28 mouse cellular contexts compared by ENCODE assay signal in genomic region chr19:14181661-14182415, GRCm38 (mm10).
DNase-seq lines count a peak whose midpoint lies in the region; ATAC-seq lines count a peak whose summit lies in the region.
"Had no signal": no experiment of that assay in that cellular context is flagged by ENCODE, and none has a peak within 500 bp of the region (broad histone marks: within the 10 kb centered on the region; RNA-seq: fewer than 3 reads in every experiment).

No protein-coding gene starts in this region.

- WGBS in heart, embryonic 12.5 days: 40% methylated on average over 6 of the region's 6 CpGs
- WGBS in lung, embryonic 16.5 days: 57% methylated on average over 6 of the region's 6 CpGs

- peaks cover 34% of the 10 kb centered on the region for H3K27me3 ChIP-seq in heart, embryonic 12.5 days (replicated peaks)
- H3K27me3 ChIP-seq in lung, embryonic 16.5 days (ENCODE audit: control insufficient read depth, insufficient read depth, low read depth, low read length): no peaks in the 10 kb centered on the region
- H3K27me3 ChIP-seq: embryonic facial prominence, embryonic 12.5 days; limb, embryonic 15.5 days; liver, embryonic 15.5 days; stomach, embryonic 15.5 days had no signal

- no peak overlapping the region for H3K9ac ChIP-seq in heart, embryonic 12.5 days
- H3K9ac ChIP-seq in lung, embryonic 16.5 days (ENCODE audit: low read length): no peak overlapping the region
- H3K9ac ChIP-seq: embryonic facial prominence, embryonic 12.5 days; forebrain, embryonic 12.5 days; heart, embryonic 13.5 days; limb, embryonic 15.5 days; liver, embryonic 15.5 days; stomach, embryonic 15.5 days had no signal

- no peaks in the 10 kb centered on the region for H3K9me3 ChIP-seq in heart, embryonic 12.5 days (replicated peaks)
- H3K9me3 ChIP-seq in lung, embryonic 16.5 days (ENCODE audit: control insufficient read depth, low read length): no peaks in the 10 kb centered on the region
- H3K9me3 ChIP-seq: embryonic facial prominence, embryonic 12.5 days; forebrain, embryonic 12.5 days; heart, embryonic 13.5 days; hindbrain, embryonic 10.5 days; limb, embryonic 15.5 days; liver, embryonic 15.5 days; stomach, embryonic 15.5 days had no signal

- no peaks in the 10 kb centered on the region for H3K4me1 ChIP-seq in heart, embryonic 12.5 days (replicated peaks)
- H3K4me1 ChIP-seq in lung, embryonic 16.5 days (replicated peaks; ENCODE audit: control insufficient read depth, insufficient read depth, low read length): no peaks in the 10 kb centered on the region
- H3K4me1 ChIP-seq: heart, embryonic 13.5 days; hindbrain, embryonic 10.5 days; liver, embryonic 15.5 days had no signal

- ATAC-seq in heart, embryonic 12.5 days (ENCODE audit: insufficient number of reproducible peaks, low FRiP score): no peak
- peak; percentile 70 for ATAC-seq in lung, embryonic 16.5 days (ENCODE audit: low read depth)
- ATAC-seq: hindbrain, embryonic 16.5 days; intestine, embryonic 16.5 days; Patski had no signal

- H3K27ac ChIP-seq in heart, embryonic 12.5 days (ENCODE audit: poor library complexity, severe bottlenecking): no peak overlapping the region
- H3K27ac ChIP-seq in lung, embryonic 16.5 days (ENCODE audit: low read length): no peak overlapping the region
- H3K27ac ChIP-seq: embryonic facial prominence, embryonic 12.5 days; forebrain, embryonic 12.5 days; heart, embryonic 13.5 days; hindbrain, embryonic 10.5 days; limb, embryonic 15.5 days; liver, embryonic 15.5 days; stomach, embryonic 15.5 days had no signal

- intact Hi-C loops in heart, postnatal 36 days (cut with DNase I): no loop called here

- H3K36me3 ChIP-seq in heart, embryonic 12.5 days: no peaks in the 10 kb centered on the region
- no peaks in the 10 kb centered on the region for H3K36me3 ChIP-seq in lung, embryonic 16.5 days (ENCODE audit: control insufficient read depth, insufficient read depth, low read length)
- H3K36me3 ChIP-seq: embryonic facial prominence, embryonic 12.5 days; forebrain, embryonic 12.5 days; heart, embryonic 13.5 days; hindbrain, embryonic 10.5 days; limb, embryonic 15.5 days; liver, embryonic 15.5 days; stomach, embryonic 15.5 days had no signal

- no peak overlapping the region for H3K4me3 ChIP-seq in heart, embryonic 12.5 days
- H3K4me3 ChIP-seq in lung, embryonic 16.5 days (ENCODE audit: low read length): no peak overlapping the region
- H3K4me3 ChIP-seq: embryonic facial prominence, embryonic 12.5 days; erythroblast, embryonic 14.5 days; forebrain, embryonic 12.5 days; heart, embryonic 13.5 days; hindbrain, embryonic 10.5 days; limb, embryonic 15.5 days; liver, embryonic 15.5 days; megakaryocyte, embryonic 14.5 days; stomach, embryonic 15.5 days had no signal

- H3K4me2 ChIP-seq in heart, embryonic 12.5 days: no peak overlapping the region
- no peak overlapping the region for H3K4me2 ChIP-seq in lung, embryonic 16.5 days (ENCODE audit: low read depth, low read length)
- H3K4me2 ChIP-seq: embryonic facial prominence, embryonic 12.5 days; forebrain, embryonic 12.5 days; heart, embryonic 13.5 days; limb, embryonic 15.5 days; liver, embryonic 15.5 days; stomach, embryonic 15.5 days had no signal

- DNase-seq in heart, adult 18-20 months: peak; percentile 35 to 41
- no peak for DNase-seq in lung, postnatal 4 days
- peak; percentile 4 to 7 for DNase-seq in heart, postnatal 36 days
- DNase-seq in lung, postnatal 36 days: peak; percentile 15
- DNase-seq in thymus, postnatal 25 days: no peak
- no peak for DNase-seq in urinary bladder, postnatal 25 days (ENCODE audit: low spot score)
- DNase-seq: cerebellum, adult 18-20 months; cerebellum, postnatal 14 days; gastrocnemius, postnatal 25 days; kidney, postnatal 25 days; midbrain, embryonic 14.5 days; right cerebral cortex, adult 18-20 months; right cerebral cortex, postnatal 4 days; thymus, postnatal 36 days had no signal

Comparison
In these comparisons a context has a peak if more than half of its experiments do, and no peak if none do; other contexts are left out.
1. DNase-seq: peak in heart, adult 18-20 months (2 of 2), heart, postnatal 36 days (2 of 2) and lung, postnatal 36 days (single experiment); none in lung, postnatal 4 days (0 of 2), thymus, postnatal 25 days (single experiment) and urinary bladder, postnatal 25 days (single experiment).